Mouse (Mus musculus) embryonic stem cell, embryonic (primary cell): ENCODE data around the gene Utp11.

Experiments used
- CTCF ChIA-PET, 4 experiments: fragments of 300-600 bp in 2 of 4; fragments of 350-600 bp in 2 of 4; sonication (Branson Sonifier 250); formaldehyde crosslinking; loops; one replicate each; lab custom pipeline; 2022; ENCODE audit warnings: inconsistent platforms in 2 of 4; lab: Charles Lee
- POLR2A ChIA-PET, 4 experiments: fragments of 300-600 bp in 2 of 4; fragments of 350-600 bp in 2 of 4; sonication (Branson Sonifier 250); formaldehyde crosslinking; loops; one replicate each; lab custom pipeline; 2022; ENCODE audit warnings: antibody characterized with exemption in 4 of 4, inconsistent platforms in 1 of 4; lab: Charles Lee

Utp11 gene

DNA sequence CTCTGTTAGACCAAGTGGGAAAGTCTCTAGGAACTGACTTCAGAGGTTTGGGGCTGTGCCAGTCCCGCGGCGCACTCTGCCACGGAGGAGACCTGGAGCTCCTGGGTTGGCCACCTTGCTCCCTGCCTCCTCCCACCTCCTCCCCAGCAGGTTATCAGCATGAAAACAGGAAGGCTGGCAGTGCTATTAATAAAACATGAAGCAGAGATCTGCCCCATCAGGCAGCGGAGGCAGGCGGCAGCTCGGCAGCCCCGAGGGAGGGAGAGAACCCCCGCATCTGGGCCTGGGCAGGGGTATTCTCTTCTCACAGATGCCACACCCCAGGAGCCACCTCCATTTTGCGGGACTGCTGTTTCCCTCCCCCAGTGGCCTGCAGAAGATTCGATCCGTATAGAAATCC is 53.7 kb downstream of the Utp11 start:
- CTCF ChIA-PET, result interaction anchor here in 1 of 4 experiments (0.7 kb wide), 1 partner anchor 26 kb away, joined by 4 read pairs; no protein-coding TSS in a partner anchor
- POLR2A ChIA-PET, result interaction anchor here in 1 of 4 experiments (1.5 kb wide), 1 partner anchor 18 kb away, joined by 6 read pairs; no protein-coding TSS in a partner anchor

DNA sequence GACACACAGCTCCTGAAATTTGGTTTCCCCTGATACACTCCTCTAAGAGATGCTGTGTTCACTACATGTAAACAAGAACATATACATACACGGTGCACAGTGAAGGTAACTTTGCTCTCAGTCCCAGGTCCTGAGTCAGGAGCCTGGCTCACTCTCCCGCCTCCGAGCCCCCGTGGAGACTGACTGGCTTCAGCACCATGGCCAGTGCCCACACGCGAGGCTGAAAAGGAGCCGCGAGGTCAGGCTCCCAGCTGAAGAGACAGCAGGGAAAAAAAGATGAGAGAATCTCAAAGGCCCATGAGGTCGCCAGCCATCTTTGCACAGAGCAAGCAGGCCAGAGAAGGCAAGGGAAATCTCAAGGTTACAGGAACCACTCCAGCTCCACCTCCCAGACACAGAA is 60.1 kb downstream of the Utp11 start:
- CTCF ChIA-PET, result interaction anchor here in 1 of 4 experiments (0.7 kb wide), 1 partner anchor 17 kb away, joined by 4 read pairs; no protein-coding TSS in a partner anchor
- POLR2A ChIA-PET, result interaction anchor here in 3 of 4 experiments (0.6 to 2.5 kb wide), 5 partner anchors 11 to 58 kb away, joined by 3 to 12 read pairs (median 3); partner anchors contain the start of gene Pou3f1 (in 2 of the 3)

GRCm38 (mm10) chr4:124632856-124633255 is 60.5 kb downstream of the Utp11 start:
- ChIA-PET CTCF (interaction anchor here in 1 of 4 experiments (0.7 kb wide), 1 partner anchor 17 kb away, joined by 4 read pairs; no protein-coding TSS in a partner anchor), POLR2A (interaction anchor here in 3 of 4 experiments (0.6 to 2.5 kb wide), 5 partner anchors 11 to 57 kb away, joined by 3 to 12 read pairs (median 3); partner anchors contain the start of gene Pou3f1 (in 2 of the 3))

- CTCF ChIA-PET, result interaction anchor here in 1 of 4 experiments (0.5 kb wide), 1 partner anchor 121 kb away, joined by 3 read pairs; no protein-coding TSS in a partner anchor
- POLR2A ChIA-PET, result interaction anchor here in 2 of 4 experiments (0.9 to 1.3 kb wide), 3 partner anchors 13 to 26 kb away, joined by 3 read pairs; partner anchors contain the start of gene Pou3f1 (in 1 of the 2)
These were observed 61.9 kb downstream of the Utp11 start for GRCm38 (mm10) chr4:124631456-124631855.
